Mouse (Mus musculus): ENCODE data around the gene Pelp1.
A peak's percentile ranks its signal among the peaks of the same experiment; 100 is the strongest.
"Not testable (repeated sequence)": the region's sequence is repeated elsewhere in the genome, so short reads cannot be mapped to it uniquely, and the experiment has no call there.

Pelp1 gene

GRCm38 (mm10) chr11:70409594-70410296 is at the start of gene Pelp1:
Gene Pelp1, minus strand, starts transcription at chr11:70410031.
- peak; percentile 84 for DNase-seq (ENCODE audit: low spot score)

- no peak for DNase-seq (ENCODE audit: low spot score)
These were observed 49.1 kb upstream of the Pelp1 start, which contains the start of gene Zmynd15 for GRCm38 (mm10) chr11:70458688-70459600. Gene Zmynd15, plus strand, starts transcription at chr11:70459433.

DNA sequence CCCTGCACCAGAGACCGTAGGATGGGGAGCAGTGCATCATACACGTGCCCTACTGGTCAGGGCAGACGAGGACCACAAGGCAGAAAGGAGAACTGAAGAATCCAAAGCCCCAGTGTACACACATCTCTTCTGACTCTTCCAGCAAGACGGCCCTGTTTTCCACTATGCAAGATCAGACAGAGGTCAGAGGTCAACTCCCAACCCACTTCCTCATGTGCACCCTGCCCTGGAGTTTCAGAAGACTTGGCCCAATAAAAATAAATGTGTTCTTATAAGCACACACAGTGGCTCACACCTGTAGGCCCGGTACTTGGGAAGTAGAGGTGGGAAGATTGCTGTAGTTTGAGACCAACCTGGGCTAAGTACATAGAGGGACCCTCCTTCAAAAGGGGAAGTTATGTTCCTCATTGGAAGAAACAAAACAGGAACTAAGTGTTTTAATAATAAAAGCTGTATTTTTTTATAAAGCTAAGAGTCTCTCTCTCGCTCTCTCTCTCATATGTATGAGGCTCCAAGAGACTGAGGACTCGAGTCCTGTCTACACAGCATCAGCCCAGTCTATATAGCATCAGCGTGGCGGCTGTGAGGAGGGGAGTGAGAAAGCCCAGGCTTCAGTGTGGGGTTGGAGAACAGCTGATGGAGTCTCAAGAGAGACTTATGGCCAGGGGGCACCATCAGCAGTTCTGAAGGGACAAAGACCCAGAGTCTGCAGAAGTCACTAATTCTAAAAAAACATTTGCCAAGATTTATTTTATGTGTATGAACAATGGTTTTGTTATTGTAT is 43.6 kb upstream of the Pelp1 start:
- no peak for DNase-seq (ENCODE audit: low spot score)

- DNase-seq (ENCODE audit: low spot score): peak; percentile 91
These were observed 42.1 kb upstream of the Pelp1 start, which contains the start of gene Med11 for GRCm38 (mm10) chr11:70451797-70452498. Gene Med11, plus strand, starts transcription at chr11:70451919.

DNA sequence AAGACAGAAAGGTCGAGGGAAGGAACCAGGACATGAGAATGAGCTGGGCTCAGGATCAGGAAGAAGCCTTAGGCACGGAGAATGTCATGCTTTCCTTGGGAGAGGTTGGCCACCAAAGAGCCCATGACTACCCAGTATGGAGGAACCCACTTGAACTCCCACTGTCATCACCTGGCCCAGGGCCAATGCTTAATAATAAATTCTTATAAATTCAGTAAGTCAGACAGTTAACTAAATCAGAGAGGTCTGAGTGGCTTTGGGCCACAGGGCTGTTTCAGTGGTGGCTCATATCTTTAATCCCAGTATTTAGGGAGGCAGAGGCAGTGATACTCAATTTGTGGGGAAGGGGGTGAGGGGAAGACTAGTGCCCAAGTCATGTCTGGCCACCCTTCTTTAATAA is 41.1 kb upstream of the Pelp1 start:
- no peak for DNase-seq (ENCODE audit: low spot score)

- DNase-seq (ENCODE audit: low spot score): no peak
These were observed 37.5 kb upstream of the Pelp1 start for GRCm38 (mm10) chr11:70447373-70447772.

DNA sequence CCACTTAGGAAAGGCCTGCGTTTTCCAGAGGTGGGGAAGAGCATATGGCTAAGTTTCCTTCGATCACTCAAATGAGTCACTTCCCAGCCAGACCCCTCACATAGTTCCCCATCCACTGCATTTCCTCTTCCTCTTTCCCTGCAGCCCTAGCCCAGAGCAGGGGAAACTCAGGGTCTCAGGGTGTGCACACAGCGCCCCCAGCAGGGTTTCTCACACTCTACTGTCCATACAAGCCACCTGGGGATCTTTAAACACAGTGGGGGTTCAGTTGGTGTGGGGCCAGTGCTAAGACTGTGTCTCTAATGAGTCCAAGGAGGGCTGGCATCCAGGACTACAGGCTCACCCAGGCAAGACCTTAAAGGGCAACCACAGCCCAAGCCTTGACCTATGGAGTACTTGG is 36.9 kb upstream of the Pelp1 start:
- DNase-seq (ENCODE audit: low spot score): no peak

DNA sequence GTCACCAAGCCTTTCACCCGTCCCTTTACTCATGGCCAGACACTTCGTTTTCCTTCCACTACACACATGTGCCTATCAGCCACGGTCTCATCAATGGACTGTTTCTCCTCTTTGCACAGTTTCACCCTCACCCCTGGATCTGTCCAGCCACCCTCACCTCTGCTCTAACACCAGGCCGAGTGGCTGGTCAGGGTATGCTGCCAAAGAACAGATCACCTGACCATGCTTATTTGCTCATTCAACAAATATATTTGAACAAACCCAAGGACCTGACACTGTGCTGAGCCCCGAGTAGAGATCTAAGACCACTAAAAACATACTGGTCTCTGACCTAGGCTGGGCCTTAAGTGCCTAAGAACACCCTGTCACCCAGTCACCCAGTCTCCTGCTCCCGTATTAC is 34.8 kb upstream of the Pelp1 start:
- no peak for DNase-seq (ENCODE audit: low spot score)

GRCm38 (mm10) chr11:70443964-70444363 is 34.1 kb upstream of the Pelp1 start:
- DNase-seq (ENCODE audit: low spot score): no peak

DNA sequence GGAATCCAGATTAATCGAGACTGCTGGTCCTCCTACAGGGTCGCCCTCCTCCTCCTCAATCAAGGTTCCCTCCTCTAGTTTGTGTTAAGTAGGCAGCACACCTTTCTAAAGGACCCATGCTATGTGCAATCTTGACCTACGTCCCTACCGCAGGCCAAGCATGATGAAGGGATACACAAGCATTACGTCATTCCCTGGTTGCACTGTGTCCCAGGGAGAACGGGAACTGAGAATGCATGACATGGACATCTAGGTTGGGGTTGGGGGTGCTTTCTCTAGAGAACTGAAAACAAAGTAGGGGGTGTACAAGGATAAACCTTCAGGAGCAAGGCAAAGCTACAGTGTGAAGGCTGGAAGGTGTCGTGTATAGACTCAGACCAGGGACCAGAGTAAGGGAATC is 32.1 kb upstream of the Pelp1 start:
- no peak for DNase-seq (ENCODE audit: low spot score)

- DNase-seq (ENCODE audit: low spot score): no peak
These were observed 30.8 kb upstream of the Pelp1 start for GRCm38 (mm10) chr11:70440637-70441036.

DNA sequence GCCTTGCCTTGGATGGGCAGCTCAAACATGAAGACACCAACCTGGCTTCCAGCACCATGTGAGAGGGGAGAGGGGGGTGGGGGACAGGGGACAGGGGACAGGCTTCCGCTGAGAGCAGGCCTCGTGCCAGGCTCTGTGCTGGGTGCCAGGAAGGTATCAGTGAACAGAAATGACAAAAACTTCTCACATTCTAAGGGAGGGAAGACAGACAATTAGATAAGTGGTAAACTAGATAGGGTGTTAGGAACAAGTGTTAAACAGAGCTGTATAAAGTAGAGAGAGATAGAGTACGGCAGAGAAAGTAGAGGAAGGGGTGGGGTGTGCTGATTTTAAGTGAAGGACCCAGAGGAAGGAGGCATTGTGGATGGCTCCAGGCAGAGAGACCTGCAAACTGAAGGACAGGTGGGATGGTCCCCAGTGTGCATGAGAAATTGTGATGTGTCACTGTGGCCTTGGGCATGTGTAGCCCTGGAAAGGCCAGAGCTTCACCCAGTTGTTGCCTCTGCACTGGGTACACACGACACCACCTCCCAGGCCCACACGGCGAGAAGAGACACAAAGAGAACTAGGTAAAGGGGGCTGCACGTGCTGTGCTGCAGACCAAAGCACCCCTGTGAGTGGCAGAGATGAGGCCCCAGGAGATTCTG is 29.0 kb upstream of the Pelp1 start:
- no peak for DNase-seq (ENCODE audit: low spot score)

DNA sequence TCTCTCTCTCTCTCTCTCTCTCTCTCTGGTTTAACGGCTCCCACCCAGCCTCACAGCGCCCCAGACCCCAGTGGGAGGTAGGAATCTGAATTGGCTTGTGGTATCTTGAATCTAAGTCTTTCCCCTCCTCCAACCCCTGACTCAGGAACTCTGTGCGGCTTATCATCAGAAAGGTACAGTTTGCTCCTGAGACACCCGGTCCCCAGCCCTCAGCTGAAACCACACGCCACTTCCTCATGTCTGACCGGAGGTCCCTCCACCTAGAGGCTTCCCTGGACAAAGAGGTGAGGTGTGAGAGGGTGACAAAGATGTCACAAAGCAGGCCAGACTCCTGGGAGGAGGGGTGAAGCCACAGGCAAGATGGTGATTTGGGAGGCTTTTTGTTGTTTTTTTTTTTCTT is 27.6 kb upstream of the Pelp1 start:
- no peak for DNase-seq (ENCODE audit: low spot score)

DNA sequence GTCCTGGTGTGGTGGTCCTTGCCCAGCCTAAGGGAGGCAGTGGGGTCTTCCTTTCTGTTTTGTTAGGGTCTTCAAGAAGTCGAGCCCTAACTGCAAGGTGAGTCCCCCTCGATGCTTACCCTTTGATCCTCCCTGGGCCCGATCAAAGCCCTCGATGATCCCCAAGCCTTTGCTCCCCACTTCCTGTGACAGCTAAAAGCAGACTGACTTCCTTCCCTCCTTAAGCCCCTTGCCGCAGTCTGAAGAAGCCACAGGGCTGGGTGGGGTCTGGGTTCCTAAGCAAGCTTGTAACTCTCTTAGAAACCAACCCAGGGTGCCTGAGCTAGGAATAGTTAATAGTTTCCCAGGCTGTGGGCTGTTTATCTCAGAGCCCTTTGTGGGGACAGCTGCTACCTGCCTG is 25.6 kb upstream of the Pelp1 start:
- no peak for DNase-seq (ENCODE audit: low spot score)

DNA sequence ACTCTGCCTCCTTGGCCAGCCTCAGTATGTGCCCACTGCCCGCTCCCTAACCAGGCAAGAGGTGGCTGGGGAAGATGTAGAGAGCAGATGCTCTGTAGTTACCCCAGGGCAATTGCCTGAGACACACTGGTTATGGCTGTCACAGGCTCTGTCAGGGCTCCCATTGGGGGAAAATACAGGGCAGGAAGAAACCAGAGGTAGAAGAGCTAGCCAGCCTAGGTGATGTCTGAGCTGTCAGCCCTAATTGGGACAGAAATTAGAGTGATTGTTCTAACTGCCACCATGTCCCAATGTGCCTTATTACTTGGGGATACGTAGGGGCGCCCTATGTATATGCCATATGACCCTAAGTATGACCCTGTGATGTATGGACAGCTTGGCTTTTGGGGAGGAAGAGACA is 24.1 kb upstream of the Pelp1 start:
- DNase-seq (ENCODE audit: low spot score): no peak

- no peak for DNase-seq (ENCODE audit: low spot score)
These were observed 23.7 kb upstream of the Pelp1 start for GRCm38 (mm10) chr11:70433569-70433943.

DNA sequence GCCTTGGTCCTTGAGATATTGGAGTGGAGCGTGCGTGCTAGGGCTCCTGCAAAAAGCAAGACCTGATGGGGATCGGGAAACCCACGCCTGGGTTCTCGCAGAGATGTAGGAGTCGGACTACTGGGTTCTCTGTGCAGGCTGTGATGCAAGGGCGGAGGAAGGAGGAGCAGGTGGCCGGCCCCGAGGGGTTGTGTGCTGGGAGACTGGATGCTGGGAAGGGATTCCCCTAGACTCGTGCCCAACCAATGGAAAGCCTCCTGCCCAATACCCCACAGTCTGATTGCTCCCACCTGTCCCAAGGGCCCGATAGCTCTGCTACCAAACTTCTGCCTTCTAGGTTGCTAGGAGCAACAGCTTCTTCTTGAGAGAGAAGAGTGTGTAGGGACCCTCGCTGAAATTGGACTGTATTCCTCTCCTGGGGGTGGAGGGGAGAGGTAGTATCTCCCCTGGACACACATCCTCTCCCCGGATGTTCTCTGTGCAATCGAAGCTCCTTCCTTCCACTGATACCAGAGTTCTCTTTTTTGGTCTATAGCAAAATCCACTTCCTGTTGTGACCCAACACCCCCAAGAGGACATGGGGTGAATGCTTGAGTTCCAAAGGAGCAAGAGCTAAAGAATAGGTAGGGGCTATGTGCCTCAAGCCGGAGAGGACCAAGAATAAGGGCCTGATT is 23.2 kb upstream of the Pelp1 start:
- DNase-seq (ENCODE audit: low spot score): no peak

DNA sequence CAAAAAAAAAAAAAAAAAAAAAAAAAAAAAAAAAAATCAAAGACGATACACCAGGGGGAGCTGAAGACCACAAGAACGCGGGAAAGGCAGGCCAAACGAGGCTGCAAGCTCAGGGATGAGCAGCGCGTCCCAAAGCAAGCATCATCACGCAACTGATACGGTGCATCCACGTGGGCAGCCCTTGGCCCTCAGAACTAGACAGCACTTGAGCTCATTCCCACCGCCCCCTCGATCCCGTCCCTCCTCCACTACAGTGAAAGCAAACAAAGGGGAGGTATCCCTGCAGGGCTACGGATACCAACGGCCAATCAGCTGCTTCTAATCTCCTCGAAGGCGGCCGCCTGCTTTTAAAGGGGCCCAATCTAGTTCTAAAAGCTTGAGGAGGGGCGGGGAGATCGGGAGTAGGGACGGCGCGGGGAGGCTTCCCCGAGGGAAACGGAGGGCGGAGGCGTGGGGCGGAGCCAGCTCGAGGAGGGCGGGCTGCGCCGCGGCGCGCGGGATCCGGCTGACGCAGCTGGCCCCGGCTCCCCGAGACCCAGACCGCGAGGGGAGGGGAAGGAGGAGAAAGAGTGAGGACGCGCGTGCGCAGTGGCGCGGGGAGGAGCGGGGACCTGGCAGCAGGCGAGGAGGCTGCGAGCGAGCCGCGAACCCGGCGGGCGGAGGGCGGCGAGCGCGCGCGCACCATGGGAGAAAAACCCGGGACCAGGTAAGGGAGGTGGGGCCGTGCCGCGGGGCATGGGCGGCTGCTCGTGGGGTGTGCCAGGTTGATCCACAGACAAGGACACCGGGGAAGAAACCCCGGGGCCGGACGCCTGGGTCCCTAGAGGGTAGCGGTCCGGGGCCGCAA is 22.4 kb upstream of the Pelp1 start, which contains the start of gene Arrb2:
TSS of gene Arrb2 (plus strand) at position 588 of the 847 bp plus-strand sequence.
- peak; percentile 98 for DNase-seq (ENCODE audit: low spot score)

- DNase-seq (ENCODE audit: low spot score): no peak
These were observed 21.7 kb upstream of the Pelp1 start for GRCm38 (mm10) chr11:70431574-70431973.

- not testable (repeated sequence) for DNase-seq (ENCODE audit: low spot score)
These were observed 16.8 kb upstream of the Pelp1 start for GRCm38 (mm10) chr11:70426598-70426997.
